Mouse (Mus musculus) myocyte (in vitro differentiated cells): ENCODE data around the gene Zan.

Experiments
- MAX ChIP-seq: IDR thresholded peaks from one replicate; pipeline ENCODE4 v1.6.1; 2011; ENCODE audit warnings: low read depth, mild to moderate bottlenecking, control low read depth
- MYOG ChIP-seq, 3 experiments: IDR thresholded peaks; one replicate each; pipeline ENCODE4 v1.6.1; 2011; ENCODE audit warnings: control low read depth in 2 of 3, low read depth in 2 of 3, mild to moderate bottlenecking in 2 of 3; ENCODE audit not compliant: insufficient read length in 2 of 3, control insufficient read depth in 1 of 3, insufficient read depth in 1 of 3
- POLR2A ChIP-seq: IDR thresholded peaks from one replicate; pipeline ENCODE4 v1.6.1; 2011; ENCODE audit warnings: low read depth, mild to moderate bottlenecking, control low read depth, moderate library complexity; ENCODE audit not compliant: insufficient read length
- REST ChIP-seq: IDR thresholded peaks from one replicate; pipeline ENCODE4 v1.6.1; 2011; ENCODE audit warnings: mild to moderate bottlenecking, control low read depth, moderate library complexity; ENCODE audit not compliant: insufficient read depth, insufficient read length
- TCF12 ChIP-seq: IDR thresholded peaks from one replicate; pipeline ENCODE4 v1.6.1; 2011; ENCODE audit warnings: mild to moderate bottlenecking, control low read depth; ENCODE audit not compliant: poor library complexity, insufficient read depth, severe bottlenecking
- USF1 ChIP-seq: IDR thresholded peaks from one replicate; pipeline ENCODE4 v1.6.1; 2011; ENCODE audit warnings: low read depth, mild to moderate bottlenecking, control low read depth, moderate library complexity

- TF ChIP-seq TCF12 (no peak), MAX (no peak), MYOG (IDR thresholded peaks at IDR 0.05; ENCODE audit: control insufficient read depth in 1 of 3, insufficient read depth in 1 of 3, insufficient read length in 2 of 3, low read depth in 2 of 3) (no peak), POLR2A (no peak), REST (no peak), USF1 (no peak)
Observed at GRCm38 (mm10) chr5:137330910-137331309, 146.0 kb downstream of the Zan start.
